Mouse (Mus musculus) heart, adult 2 months (tissue): ENCODE results near the gene Tmem107.

ENCODE experiments used
- CTCF ChIP-seq: fragments of 200-600 bp; IDR thresholded peaks from 2 replicates; pipeline ENCODE4 v1.8.1; 2022; ENCODE audit warnings: antibody characterized with exemption, mild to moderate bottlenecking, moderate library complexity
- EP300 ChIP-seq: fragments of 200-500 bp; IDR thresholded peaks from 2 replicates; pipeline ENCODE4 v1.6.1; 2011; ENCODE audit warnings: low read depth, low read length, control low read depth; ENCODE audit not compliant: insufficient read depth
- POLR2A ChIP-seq: fragments of 200-500 bp; IDR thresholded peaks from 2 replicates; pipeline ENCODE4 v1.6.1; 2011; ENCODE audit warnings: mild to moderate bottlenecking, low read depth, low read length, control low read depth; ENCODE audit not compliant: insufficient read depth

DNA sequence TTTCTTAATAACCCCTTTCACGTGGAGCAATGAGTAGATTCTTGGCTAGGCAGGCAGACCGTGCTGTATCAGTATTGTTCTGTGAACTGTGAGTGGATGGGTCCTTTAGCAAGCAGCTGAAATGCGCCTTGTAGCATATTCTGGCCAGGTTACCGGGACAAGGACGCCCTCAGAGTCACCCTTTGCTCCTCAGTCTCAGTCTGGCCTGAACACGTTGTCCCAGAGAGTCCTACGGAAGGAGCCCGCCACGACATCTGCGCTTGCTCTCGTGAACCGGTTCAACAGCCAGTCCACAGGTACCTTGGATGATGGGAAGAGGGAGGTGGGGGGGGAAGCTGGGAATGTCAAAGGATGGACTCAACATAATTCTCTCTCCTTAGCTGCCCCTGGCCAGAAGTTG, 23.0 kb upstream of the Tmem107 start:
- TF ChIP-seq CTCF, result no peak
- TF ChIP-seq EP300, result no peak
- TF ChIP-seq POLR2A, result no peak
